Mouse (Mus musculus): Measurements from ENCODE around the gene Bcan. TPM values are rescaled to one million over a fixed set of nuclear protein-coding genes. Genes with fewer than 3 reads are reported as not detected.

Gene Bcan
- polyA plus RNA-seq, 1 experiment from 2014 or later: 0.86 TPM

- 79% methylated on average over 5 of the region's 5 CpGs for WGBS
- H3K4me3 ChIP-seq: 0 out of 2 replicates have a peak overlapping the region, but pooled peaks have one; percentile 2
- H3K9me3 ChIP-seq (replicated peaks): no peaks in the 10 kb centered on the region
- peaks cover 91% of the 10 kb centered on the region for H3K4me1 ChIP-seq
- H3K36me3 ChIP-seq: peaks cover 74% of the 10 kb centered on the region
- no peaks in the 10 kb centered on the region; the same call in 1 of the 2 replicates for H3K27me3 ChIP-seq (ENCODE audit: low read depth, poor library complexity, severe bottlenecking)
- no peak for DNase-seq (ENCODE audit: low spot score)
- H3K27ac ChIP-seq (replicated peaks): peak overlapping the region; percentile 95; the same call in 1 of the 2 replicates
These were observed 20.5 kb downstream of the Bcan start for GRCm38 (mm10) chr3:87979493-87979892.

- Histone ChIP-seq H3K4me1 (peaks cover 87% of the 10 kb centered on the region), H3K27ac (replicated peaks) (peak overlapping the region; percentile 98), H3K36me3 (peaks cover 66% of the 10 kb centered on the region), H3K9me3 (replicated peaks) (no peaks in the 10 kb centered on the region), H3K4me3 (peak overlapping the region; percentile 97), H3K27me3 (ENCODE audit: low read depth, poor library complexity, severe bottlenecking) (no peaks in the 10 kb centered on the region; the same call in 1 of the 2 replicates)
- DNase-seq (ENCODE audit: low spot score): peak; percentile 92
- 6% methylated on average over 12 of the region's 12 CpGs for WGBS
These were observed 25.5 kb downstream of the Bcan start for GRCm38 (mm10) chr3:87974381-87974987.

GRCm38 (mm10) chr3:87973593-87974380 is 26.2 kb downstream of the Bcan start:
- DNase-seq (ENCODE audit: low spot score): no peak
- H3K4me1 ChIP-seq: peaks cover 83% of the 10 kb centered on the region

GRCm38 (mm10) chr3:87972776-87973175 is 27.3 kb downstream of the Bcan start:
- Histone ChIP-seq H3K4me1 (peaks cover 73% of the 10 kb centered on the region), H3K9me3 (replicated peaks) (no peaks in the 10 kb centered on the region), H3K4me3 (peak overlapping the region; percentile 97), H3K27me3 (ENCODE audit: low read depth, poor library complexity, severe bottlenecking) (peaks cover 6% of the 10 kb centered on the region; the same call in 1 of the 2 replicates), H3K36me3 (peaks cover 49% of the 10 kb centered on the region), H3K27ac (replicated peaks) (peak overlapping the region; percentile 98)
- WGBS: 21% methylated on average over 5 of the region's 5 CpGs
- DNase-seq (ENCODE audit: low spot score): peak; percentile 45

More at GRCm38 (mm10) chr3:87973593-87974380, 26.2 kb downstream of the Bcan start:
- Histone ChIP-seq H3K9me3 (replicated peaks) (no peaks in the 10 kb centered on the region), H3K4me3 (peak overlapping the region; percentile 97), H3K36me3 (peaks cover 59% of the 10 kb centered on the region), H3K27ac (replicated peaks) (peak overlapping the region; percentile 98), H3K27me3 (ENCODE audit: low read depth, poor library complexity, severe bottlenecking) (no peaks in the 10 kb centered on the region; the same call in 1 of the 2 replicates)
- WGBS: 16% methylated on average over 14 of the region's 14 CpGs

GRCm38 (mm10) chr3:87972203-87972664 is 27.8 kb downstream of the Bcan start:
- 7% methylated on average over 8 of the region's 8 CpGs for WGBS
- Histone ChIP-seq H3K9me3 (replicated peaks) (no peaks in the 10 kb centered on the region), H3K4me1 (peaks cover 67% of the 10 kb centered on the region), H3K27me3 (ENCODE audit: low read depth, poor library complexity, severe bottlenecking) (peaks cover 8% of the 10 kb centered on the region; the same call in 1 of the 2 replicates), H3K36me3 (peaks cover 43% of the 10 kb centered on the region), H3K4me3 (peak overlapping the region; percentile 97), H3K27ac (replicated peaks) (peak overlapping the region; percentile 98)
- DNase-seq (ENCODE audit: low spot score): peak; percentile 62

- Histone ChIP-seq H3K27me3 (ENCODE audit: low read depth, poor library complexity, severe bottlenecking) (peaks cover 8% of the 10 kb centered on the region; the same call in 1 of the 2 replicates), H3K4me3 (peak overlapping the region; percentile 97), H3K27ac (replicated peaks) (peak overlapping the region; percentile 98), H3K36me3 (peaks cover 37% of the 10 kb centered on the region), H3K9me3 (replicated peaks) (no peaks in the 10 kb centered on the region), H3K4me1 (peaks cover 65% of the 10 kb centered on the region)
- under 1% methylated on average over 56 of the region's 60 CpGs for WGBS
- DNase-seq (ENCODE audit: low spot score): peak; percentile 54
These were observed 28.4 kb downstream of the Bcan start for GRCm38 (mm10) chr3:87971489-87972202.

- H3K27ac ChIP-seq (replicated peaks): peak within 1 kb of the TSS; percentile 98
- peaks cover 64% of the 10 kb centered on the region for H3K4me1 ChIP-seq
- no peaks in the 10 kb centered on the region for H3K9me3 ChIP-seq (replicated peaks)
- peaks cover 8% of the 10 kb centered on the region; the same call in 1 of the 2 replicates for H3K27me3 ChIP-seq (ENCODE audit: low read depth, poor library complexity, severe bottlenecking)
- WGBS: under 1% methylated on average over 44 of the region's 44 CpGs
- DNase-seq (ENCODE audit: low spot score): peak; percentile 95
- H3K36me3 ChIP-seq: peaks cover 31% of the 10 kb centered on the region
- H3K4me3 ChIP-seq: peak within 1 kb of the TSS; percentile 97
These were observed 29.0 kb downstream of the Bcan start, which contains the start of gene Nes for GRCm38 (mm10) chr3:87970939-87971488. Gene Nes, plus strand, starts transcription at chr3:87971078.

GRCm38 (mm10) chr3:87970184-87970938 is 29.7 kb downstream of the Bcan start:
- Histone ChIP-seq H3K9me3 (replicated peaks) (no peaks in the 10 kb centered on the region), H3K4me1 (peaks cover 57% of the 10 kb centered on the region), H3K27me3 (ENCODE audit: low read depth, poor library complexity, severe bottlenecking) (peaks cover 8% of the 10 kb centered on the region; the same call in 1 of the 2 replicates), H3K36me3 (peaks cover 24% of the 10 kb centered on the region), H3K4me3 (peak overlapping the region; percentile 97), H3K27ac (replicated peaks) (peak overlapping the region; percentile 98)
- under 1% methylated on average over 21 of the region's 21 CpGs for WGBS
- peak; percentile 79 for DNase-seq (ENCODE audit: low spot score)

GRCm38 (mm10) chr3:87960586-87961191 is 39.3 kb downstream of the Bcan start:
- peak; percentile 96 for DNase-seq (ENCODE audit: low spot score)
- Histone ChIP-seq H3K27ac (replicated peaks) (peak overlapping the region; percentile 95), H3K9me3 (replicated peaks) (no peaks in the 10 kb centered on the region), H3K27me3 (ENCODE audit: low read depth, poor library complexity, severe bottlenecking) (no peaks in the 10 kb centered on the region), H3K36me3 (no peaks in the 10 kb centered on the region), H3K4me1 (peaks cover 62% of the 10 kb centered on the region), H3K4me3 (peak overlapping the region; percentile 57)
- 1% methylated on average over 27 of the region's 27 CpGs for WGBS

- Histone ChIP-seq H3K4me1 (peaks cover 62% of the 10 kb centered on the region), H3K36me3 (peaks cover 1% of the 10 kb centered on the region), H3K27ac (replicated peaks) (peak overlapping the region; percentile 95), H3K9me3 (replicated peaks) (no peaks in the 10 kb centered on the region), H3K27me3 (ENCODE audit: low read depth, poor library complexity, severe bottlenecking) (no peaks in the 10 kb centered on the region), H3K4me3 (peak overlapping the region; percentile 57)
- WGBS: under 1% methylated on average over 10 of the region's 10 CpGs
- DNase-seq (ENCODE audit: low spot score): no peak
These were observed 39.8 kb downstream of the Bcan start for GRCm38 (mm10) chr3:87960191-87960585.

- peak overlapping the region; percentile 95 for H3K27ac ChIP-seq (replicated peaks)
- no peak for DNase-seq (ENCODE audit: low spot score)
- no peaks in the 10 kb centered on the region for H3K9me3 ChIP-seq (replicated peaks)
- peaks cover 62% of the 10 kb centered on the region for H3K4me1 ChIP-seq
- H3K27me3 ChIP-seq (ENCODE audit: low read depth, poor library complexity, severe bottlenecking): no peaks in the 10 kb centered on the region
- 66% methylated on average over 7 of the region's 7 CpGs for WGBS
- H3K4me3 ChIP-seq: peak overlapping the region; percentile 57; the same call in 1 of the 2 replicates
- peaks cover 10% of the 10 kb centered on the region for H3K36me3 ChIP-seq
These were observed 40.7 kb downstream of the Bcan start for GRCm38 (mm10) chr3:87959371-87959770.

Measured in midbrain, embryonic 10.5 days (tissue).